Mouse (Mus musculus) layer of hippocampus, adult 2 months (tissue): ENCODE data around the gene Tmc8. TPM values are rescaled to one million over a fixed set of nuclear protein-coding genes. Genes with fewer than 3 reads are reported as not detected.

ENCODE experiments used
- DNase-seq, 2 experiments: peaks; one replicate each; pipeline ENCODE4 v3.0.0; 2022; ENCODE audit warnings: low spot score in 2 of 2
- H3K27ac ChIP-seq: fragments of 200-600 bp; 2 replicates; pipeline ENCODE4 v1.8.1; 2022
- H3K4me3 ChIP-seq: fragments of 200-600 bp; 2 replicates; pipeline ENCODE4 v1.8.1; 2022; ENCODE audit warnings: mild to moderate bottlenecking
- CTCF ChIP-seq: fragments of 200-600 bp; conservative IDR thresholded peaks from 2 replicates; pipeline ENCODE4 v1.8.1; 2022; ENCODE audit warnings: antibody characterized with exemption, mild to moderate bottlenecking, moderate library complexity
- total RNA-seq, 2 experiments: library from RNA; stranded (reverse); gene quantifications; 2 replicates each; pipeline ENCODE4 v1.2.3; 2021

The Tmc8 gene
- total RNA-seq, 2 experiments from 2014 or later, result 0.64 to 0.91 TPM

DNA sequence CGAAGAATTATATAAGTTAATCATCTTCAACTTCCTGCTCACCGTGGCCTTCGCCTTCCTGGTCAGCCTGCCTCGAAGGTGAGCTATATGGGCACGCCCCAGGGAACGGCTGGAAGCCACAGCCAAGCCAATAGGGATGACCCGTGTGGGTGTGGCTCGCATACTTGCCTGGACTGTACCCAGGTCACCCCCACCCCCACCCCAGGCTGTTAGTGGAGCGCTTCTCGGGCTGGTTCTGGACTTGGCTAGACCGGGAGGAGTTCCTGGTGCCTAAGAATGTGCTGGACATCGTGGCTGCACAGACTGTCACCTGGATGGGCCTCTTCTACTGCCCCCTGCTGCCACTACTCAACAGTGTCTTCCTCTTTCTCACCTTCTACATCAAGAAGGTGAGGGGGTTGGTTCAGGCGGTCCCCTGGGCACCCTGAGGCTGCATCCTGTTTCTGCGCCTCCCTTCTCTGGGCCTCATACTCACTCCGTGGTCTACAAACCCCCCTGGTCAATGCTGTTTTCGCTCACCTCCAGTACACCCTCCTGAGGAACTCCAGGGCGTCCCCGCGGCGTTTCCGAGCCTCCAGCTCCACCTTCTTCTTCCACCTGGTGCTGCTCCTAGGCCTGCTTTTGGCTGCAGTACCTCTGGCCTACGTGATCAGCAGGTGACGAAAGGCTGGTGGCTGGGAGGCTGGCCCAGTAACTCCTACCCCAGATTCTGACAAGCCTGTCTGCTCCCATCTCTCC, 9.0 kb downstream of the Tmc8 start:
- TF ChIP-seq CTCF, result no peak; the same call in 1 of the 2 replicates
- Histone ChIP-seq H3K27ac (no peak overlapping the region), H3K4me3 (no peak overlapping the region)
- DNase-seq, result no peak

DNA sequence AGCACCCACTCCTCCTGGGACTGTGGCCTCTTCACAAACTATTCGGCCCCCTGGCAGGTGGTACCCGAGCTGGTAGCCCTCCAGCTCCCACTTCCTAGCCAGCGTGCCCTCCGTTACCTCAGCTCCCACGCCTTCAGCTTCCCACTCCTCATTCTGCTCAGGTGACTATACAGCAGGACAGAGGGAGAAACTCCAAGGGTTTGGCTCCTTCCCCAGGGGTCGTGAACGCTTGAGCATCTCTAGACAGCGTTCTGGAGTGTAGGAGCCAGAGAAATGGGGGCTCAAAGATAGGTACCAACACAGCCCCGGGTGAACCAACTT, 9.5 kb downstream of the Tmc8 start:
- DNase-seq, result no peak
- no peak overlapping the region for H3K27ac ChIP-seq
- no peak overlapping the region for H3K4me3 ChIP-seq
- TF ChIP-seq CTCF, result no peak

DNA sequence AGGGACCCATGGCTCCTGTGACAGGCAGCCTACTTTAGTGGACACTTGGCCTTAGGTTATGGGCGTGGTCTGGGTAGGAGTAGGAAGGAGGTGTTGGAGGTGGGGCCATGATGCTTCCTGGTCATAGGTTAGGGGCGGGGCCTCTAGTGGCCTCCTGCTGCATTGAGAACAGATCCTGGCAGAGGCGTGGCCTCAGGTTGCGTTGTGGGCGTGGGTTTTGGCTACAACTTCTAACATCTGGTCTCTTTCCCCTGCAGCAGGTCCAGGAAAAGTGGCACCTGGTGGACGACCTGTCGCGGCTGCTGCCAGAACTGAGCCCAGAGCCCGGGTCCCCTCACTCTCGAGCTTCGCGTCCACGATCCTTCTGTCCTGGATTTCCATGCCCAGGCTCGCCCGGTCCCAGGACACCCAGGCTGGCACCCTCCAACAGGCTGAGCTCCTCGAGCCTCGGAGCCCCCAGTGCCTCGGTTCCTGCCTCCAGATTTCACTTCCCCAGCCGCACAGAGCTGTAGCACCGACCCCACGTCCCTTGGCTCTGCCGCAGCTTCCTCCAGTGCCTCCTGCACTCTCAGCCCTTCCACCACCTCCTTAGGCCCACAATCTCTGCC, 10.5 kb downstream of the Tmc8 start:
- no peak for TF ChIP-seq CTCF
- no peak overlapping the region for H3K4me3 ChIP-seq
- no peak overlapping the region for H3K27ac ChIP-seq
- DNase-seq, result no peak

DNA sequence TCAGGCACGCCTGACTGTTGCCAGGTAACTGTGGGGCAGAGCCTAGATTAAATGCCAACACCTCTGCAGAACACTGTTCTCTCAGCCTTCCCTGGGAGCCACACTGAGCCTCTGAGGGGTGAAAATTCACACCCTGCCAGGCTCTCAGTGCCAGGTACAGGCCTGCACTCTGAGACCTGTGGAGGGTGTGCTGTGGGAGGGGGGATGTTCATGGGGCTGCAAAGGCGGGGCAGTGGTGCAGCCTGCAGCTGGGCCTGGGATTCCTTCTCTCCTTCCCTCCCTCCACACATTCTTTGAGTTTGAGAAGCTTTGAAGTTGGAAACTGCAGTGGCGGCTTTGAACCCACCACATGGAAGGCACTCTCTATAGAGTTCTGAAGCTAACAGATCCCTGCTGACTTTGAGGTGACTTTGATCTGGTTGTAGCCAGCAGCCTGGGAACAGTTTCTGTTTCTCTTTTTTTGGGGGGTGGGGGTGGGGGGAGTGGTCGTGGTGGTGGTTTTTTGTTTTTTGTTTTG, 12.2 kb downstream of the Tmc8 start:
- Histone ChIP-seq H3K27ac (no peak overlapping the region), H3K4me3 (no peak overlapping the region)
- DNase-seq, result no peak
- no peak for TF ChIP-seq CTCF

DNA sequence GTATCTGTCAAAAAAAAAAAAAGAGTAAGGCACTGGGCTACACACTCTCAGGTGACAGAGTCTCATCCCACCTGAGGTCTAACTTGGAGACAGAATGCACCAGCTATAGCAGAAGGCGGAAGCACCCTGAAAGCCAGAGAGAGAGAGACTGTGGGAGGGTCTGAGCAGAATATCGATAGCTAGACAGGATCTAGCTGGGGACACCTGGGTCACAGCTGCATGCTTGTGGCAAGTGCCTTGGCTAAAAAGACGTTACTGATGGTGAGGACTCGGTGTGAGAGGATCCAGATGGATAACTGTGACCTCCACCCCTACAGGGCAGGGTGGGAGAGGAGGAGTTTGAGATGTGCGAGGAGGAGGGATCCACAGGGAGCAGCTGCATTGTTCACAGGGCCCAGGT, 15.1 kb downstream of the Tmc8 start:
- no peak overlapping the region for H3K4me3 ChIP-seq
- no peak overlapping the region for H3K27ac ChIP-seq
- DNase-seq, result no peak
- TF ChIP-seq CTCF, result no peak

DNA sequence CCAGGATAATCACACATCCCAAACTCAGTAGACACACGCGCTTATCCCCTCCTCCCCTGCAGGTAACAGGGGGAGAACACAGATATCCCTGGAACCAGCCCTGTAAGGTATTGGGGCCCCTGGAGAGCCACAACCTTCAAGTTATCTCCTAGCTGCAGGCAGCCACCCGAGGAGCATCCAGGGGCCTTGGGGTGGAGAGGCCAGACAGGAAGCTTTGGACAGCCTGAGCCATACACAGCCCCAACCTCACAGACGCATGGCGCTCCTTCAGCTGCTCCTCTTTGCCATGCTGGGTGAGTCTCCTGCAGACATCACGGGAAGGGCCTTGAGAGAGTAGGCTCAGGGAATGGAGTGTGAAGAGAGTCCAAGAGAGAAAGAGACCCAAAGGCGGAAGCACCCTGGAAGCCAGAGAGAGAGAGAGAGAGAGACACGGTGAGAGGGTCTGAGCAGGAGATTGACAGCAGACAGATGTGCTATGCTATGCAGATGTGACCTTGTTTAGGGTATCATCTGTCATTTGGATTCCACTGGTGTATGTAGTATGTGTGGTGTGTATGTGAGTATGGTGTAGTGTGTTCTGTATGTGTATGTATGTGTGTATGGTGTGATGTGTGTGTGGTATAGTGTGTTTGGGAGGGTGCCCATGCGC, 15.8 kb downstream of the Tmc8 start, which contains the start of gene 6030468B19Rik:
Gene 6030468B19Rik (plus strand): TSS at position 150 of the 649 bp plus-strand sequence.
- H3K27ac ChIP-seq, result no peak within 1 kb of the TSS; the same call in 1 of the 2 replicates
- TF ChIP-seq CTCF, result no peak
- no peak within 1 kb of the TSS for H3K4me3 ChIP-seq
- DNase-seq, result no peak

DNA sequence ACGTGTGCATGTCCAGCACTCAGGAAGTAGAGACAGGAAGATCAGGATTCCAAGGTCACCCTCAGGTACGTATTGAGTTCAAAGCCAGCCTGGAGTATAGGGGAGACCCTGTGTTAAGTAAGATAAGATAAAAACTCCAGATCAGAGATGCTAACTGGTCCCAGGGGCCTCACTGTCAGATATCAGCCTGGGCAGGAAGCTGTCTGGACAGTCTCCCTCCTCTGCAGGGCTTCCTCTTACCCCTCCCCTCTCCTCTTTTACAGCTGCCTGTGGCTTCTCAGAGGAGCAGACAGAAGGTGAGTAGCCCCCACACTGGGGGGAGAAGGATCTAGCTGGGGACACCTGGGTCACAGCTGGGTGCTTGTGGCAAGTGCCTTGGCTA, 16.3 kb downstream of the Tmc8 start:
- no peak for DNase-seq
- TF ChIP-seq CTCF, result no peak

DNA sequence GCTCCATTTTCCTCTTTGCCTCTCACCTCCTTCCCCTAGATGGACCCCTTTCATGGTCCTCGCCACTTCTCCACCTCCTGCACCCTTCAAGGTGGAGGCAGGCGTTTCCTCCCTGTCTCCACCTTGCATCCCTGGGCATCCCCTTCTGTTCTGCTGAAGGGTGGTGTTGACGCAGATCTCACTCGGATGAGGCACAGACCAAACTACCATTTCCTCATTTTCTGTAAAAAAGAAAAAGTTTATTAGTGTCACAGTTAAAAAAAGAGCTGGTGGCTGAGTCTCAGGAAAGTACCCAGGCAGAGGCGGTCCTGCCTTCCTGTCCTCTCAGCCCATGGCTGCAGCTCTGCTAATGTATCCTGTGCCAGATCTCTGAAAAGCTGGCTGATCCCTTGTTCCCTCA, 17.3 kb downstream of the Tmc8 start:
- Histone ChIP-seq H3K4me3 (no peak overlapping the region), H3K27ac (no peak overlapping the region)
- TF ChIP-seq CTCF, result no peak
- no peak for DNase-seq

More for the DNA sequence above, 16.3 kb downstream of the Tmc8 start:
- Histone ChIP-seq H3K4me3 (no peak overlapping the region), H3K27ac (no peak overlapping the region)

DNA sequence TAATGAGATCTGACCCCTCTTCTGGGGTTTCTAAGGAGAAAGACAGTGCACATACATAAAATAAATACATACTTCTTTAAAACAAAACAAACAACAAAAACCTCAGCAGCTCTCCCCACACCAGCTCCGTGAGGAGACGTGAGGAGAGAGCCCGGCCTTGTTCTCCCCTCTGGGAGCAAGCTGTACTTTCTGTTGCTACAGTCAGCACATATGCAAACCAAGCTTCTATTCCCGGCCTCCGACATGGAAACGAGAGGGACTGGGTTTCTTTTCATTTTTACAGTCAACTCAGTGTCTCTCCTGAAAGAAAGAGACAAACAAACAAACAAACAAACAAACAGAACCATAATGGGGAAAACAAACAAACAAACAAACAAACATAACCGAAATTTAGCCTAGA, 18.2 kb downstream of the Tmc8 start:
- no peak for DNase-seq
- Histone ChIP-seq H3K4me3 (no peak overlapping the region), H3K27ac (no peak overlapping the region)
- TF ChIP-seq CTCF, result no peak

DNA sequence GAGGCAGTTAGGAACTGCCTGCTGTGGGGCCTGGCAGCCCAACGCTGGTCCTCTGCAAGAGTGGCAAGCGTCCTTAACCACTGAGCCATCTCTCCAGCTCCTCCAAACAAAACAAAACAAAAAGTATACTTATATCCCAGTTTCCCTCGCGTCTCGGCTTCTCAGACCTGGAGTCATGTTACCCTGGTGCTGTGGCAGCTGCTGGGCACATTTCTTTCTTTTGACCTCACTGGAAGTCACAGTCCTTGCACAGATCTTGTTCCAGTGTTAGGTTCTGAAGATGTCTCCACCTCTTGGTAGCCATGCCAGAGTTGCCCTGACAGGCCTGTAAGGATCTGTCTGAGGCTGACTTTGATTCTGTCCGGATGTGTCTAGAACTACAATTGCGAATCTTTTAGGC, 19.8 kb downstream of the Tmc8 start:
- DNase-seq, result no peak
- H3K4me3 ChIP-seq, result no peak overlapping the region
- TF ChIP-seq CTCF, result no peak
- H3K27ac ChIP-seq, result no peak overlapping the region

DNA sequence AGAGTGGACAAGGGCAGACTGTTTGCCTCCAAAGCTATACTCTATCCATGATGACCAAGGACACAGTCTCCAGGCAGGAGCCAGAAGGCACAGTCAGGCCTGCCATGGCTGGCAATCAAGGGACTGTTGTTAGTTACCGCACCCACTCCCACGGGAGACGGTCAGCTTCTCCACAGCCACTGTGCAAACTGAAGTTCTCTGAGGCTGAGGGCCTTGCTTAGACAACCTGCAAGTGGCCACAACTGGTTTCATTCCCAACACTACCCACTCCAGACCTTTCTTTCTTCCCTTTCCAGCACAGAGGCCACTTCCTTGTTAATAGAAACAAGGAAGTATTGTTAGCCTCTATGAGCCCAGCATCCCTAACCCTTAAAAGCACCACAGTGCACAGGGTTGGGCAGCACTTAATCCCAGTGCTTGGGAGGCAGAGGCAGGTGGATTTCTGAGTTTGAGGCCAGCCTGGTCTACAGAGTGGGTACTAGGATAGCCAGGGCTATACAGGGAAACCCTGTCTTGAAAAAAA, 21.4 kb downstream of the Tmc8 start:
- DNase-seq, result no peak
- TF ChIP-seq CTCF, result no peak

DNA sequence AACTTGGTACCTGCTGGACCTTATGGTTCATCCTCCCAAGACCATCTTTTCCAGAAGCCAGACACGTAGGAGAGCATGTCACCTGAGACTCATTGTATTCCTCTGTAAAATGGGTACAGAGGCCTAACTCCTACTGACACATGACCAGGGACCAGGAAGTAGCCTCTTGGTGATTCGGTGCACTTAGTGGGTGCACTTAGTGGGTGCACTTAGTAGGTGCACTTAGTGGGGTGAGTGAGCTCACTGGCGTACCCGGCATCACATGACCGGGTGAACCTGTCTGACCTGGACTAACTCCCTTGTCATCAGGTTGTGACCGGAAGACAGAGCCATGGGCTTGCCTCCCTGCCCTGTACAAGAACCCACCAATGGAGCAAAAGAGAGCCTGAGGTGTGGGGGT, 24.9 kb downstream of the Tmc8 start:
- no peak for TF ChIP-seq CTCF
- Histone ChIP-seq H3K27ac (no peak overlapping the region), H3K4me3 (no peak overlapping the region)
- DNase-seq, result no peak

More for the DNA sequence above, 21.4 kb downstream of the Tmc8 start:
- Histone ChIP-seq H3K27ac (no peak overlapping the region), H3K4me3 (no peak overlapping the region)
